Mouse (Mus musculus) megakaryocyte, embryonic 14.5 days (primary cell): ENCODE data around the gene Hnf1a.

Experiments
- FLI1 ChIP-seq: IDR thresholded peaks from 2 replicates; pipeline ENCODE4 v1.6.1; 2012; ENCODE audit warnings: low read length, inconsistent platforms, mixed read lengths
- GATA1 ChIP-seq: IDR thresholded peaks from 3 replicates; pipeline ENCODE4 v1.6.1; 2012; ENCODE audit warnings: mixed read lengths, low read length, inconsistent platforms, borderline replicate concordance

GRCm38 (mm10) chr5:115009961-115010360 is 39.1 kb upstream of the Hnf1a start:
- TF ChIP-seq GATA1 (no peak), FLI1 (no peak)
